Mouse (Mus musculus) E14TG2a.4 (cell line): ENCODE results near the gene Ces1e.

ENCODE experiments used
- CTCF ChIP-seq: conservative IDR thresholded peaks from 2 replicates; pipeline ENCODE4 v1.5.1; 2014; ENCODE audit warnings: low read length
- NANOG ChIP-seq: IDR thresholded peaks from 2 replicates; pipeline ENCODE4 v1.6.1; 2014; ENCODE audit warnings: borderline replicate concordance, low read length, mixed read lengths
- POU5F1 ChIP-seq: IDR thresholded peaks from 2 replicates; pipeline ENCODE4 v1.6.1; 2014; ENCODE audit warnings: low read length, borderline replicate concordance

DNA sequence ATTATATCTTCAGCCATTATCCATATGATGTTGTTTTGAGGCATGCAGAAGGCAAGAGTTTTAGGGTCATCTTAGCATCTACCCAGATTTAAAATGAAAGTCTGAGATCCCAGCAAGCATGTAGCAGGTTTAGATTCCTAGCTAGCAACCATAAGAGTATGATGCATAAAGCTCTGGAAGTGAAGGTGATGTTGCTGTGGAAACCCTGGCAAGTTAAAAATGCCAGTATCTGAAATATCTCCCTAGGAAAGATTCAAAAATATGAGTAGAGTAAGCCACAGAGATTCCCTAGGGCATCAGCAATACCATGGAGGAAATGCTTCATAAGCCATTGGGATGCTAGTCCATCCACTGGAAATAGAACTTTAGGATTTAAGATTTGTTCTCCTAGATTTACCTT, 10.5 kb upstream of the Ces1e start:
- no peak for TF ChIP-seq CTCF
- TF ChIP-seq NANOG = no peak
- no peak for TF ChIP-seq POU5F1
